Mouse (Mus musculus) megakaryocyte, embryonic 14.5 days (primary cell): Measurements from ENCODE around the gene Lama5.

Experiments used
- FLI1 ChIP-seq: IDR thresholded peaks from 2 replicates; pipeline ENCODE4 v1.6.1; 2012; ENCODE audit warnings: low read length, inconsistent platforms, mixed read lengths
- GATA1 ChIP-seq: IDR thresholded peaks from 3 replicates; pipeline ENCODE4 v1.6.1; 2012; ENCODE audit warnings: mixed read lengths, low read length, inconsistent platforms, borderline replicate concordance

GRCm38 (mm10) chr2:180257963-180258865 is 32.6 kb upstream of the Lama5 start:
- TF ChIP-seq GATA1, result no peak
- no peak for TF ChIP-seq FLI1
